In genomic region chr15:100125245-100125644, GRCm38 (mm10) we compare ENCODE assay signal across 12 mouse cellular contexts.
DNase-seq lines count a peak whose midpoint lies in the region; ATAC-seq and TF ChIP-seq lines count a peak whose summit lies in the region.
"Had no signal": no experiment of that assay in that cellular context is flagged by ENCODE, and none has a peak within 500 bp of the region (broad histone marks: within the 10 kb centered on the region; RNA-seq: fewer than 3 reads in every experiment).

No protein-coding gene starts in this region.

- H3K4me3 ChIP-seq in MEL (ENCODE audit: control insufficient read depth in 1 of 2, insufficient read depth in 1 of 2, low read depth in 2 of 2, low read length in 2 of 2), result no peak overlapping the region
- H3K4me3 ChIP-seq in heart, embryonic 14.5 days (ENCODE audit: control insufficient read depth in 1 of 2, insufficient read depth in 1 of 2, low read depth in 1 of 2, low read length in 2 of 2), result no peak overlapping the region
- no peak overlapping the region for H3K4me3 ChIP-seq in lung, embryonic 14.5 days (ENCODE audit: low read depth, low read length)

- TF ChIP-seq RAD21 in MEL (IDR thresholded peaks at IDR 0.05; ENCODE audit: low read depth, low read length), result no peak

- no peaks in the 10 kb centered on the region for H3K27me3 ChIP-seq in MEL (ENCODE audit: control insufficient read depth in 1 of 2, insufficient read depth in 2 of 2, low read length in 2 of 2)
- H3K27me3 ChIP-seq in heart, embryonic 14.5 days (ENCODE audit: control insufficient read depth, insufficient read depth, low read length), result no peaks in the 10 kb centered on the region
- no peaks in the 10 kb centered on the region for H3K27me3 ChIP-seq in lung, embryonic 14.5 days (ENCODE audit: insufficient read depth, low read length)

- WGBS in heart, embryonic 14.5 days, result 70% methylated on average over 6 of the region's 6 CpGs
- 71% methylated on average over 6 of the region's 6 CpGs for WGBS in lung, embryonic 14.5 days

- peaks cover 8 to 19% of the 10 kb centered on the region in 2 experiments for H3K4me1 ChIP-seq in MEL (ENCODE audit: control insufficient read depth in 1 of 2, insufficient read depth in 2 of 2, low read length in 2 of 2)
- peaks cover 27 to 58% of the 10 kb centered on the region in 2 experiments for H3K4me1 ChIP-seq in heart, embryonic 14.5 days (ENCODE audit: control insufficient read depth in 2 of 2, insufficient read depth in 2 of 2, low read length in 2 of 2)
- no peaks in the 10 kb centered on the region for H3K4me1 ChIP-seq in lung, embryonic 14.5 days (ENCODE audit: insufficient read depth)

- H3K4me2 ChIP-seq in heart, embryonic 14.5 days (ENCODE audit: low read length), result no peak overlapping the region
- no peak overlapping the region for H3K4me2 ChIP-seq in lung, embryonic 14.5 days

- no peak overlapping the region for H3K9ac ChIP-seq in MEL (ENCODE audit: control insufficient read depth, low read depth, low read length, poor library complexity, severe bottlenecking)
- H3K9ac ChIP-seq in heart, embryonic 14.5 days (ENCODE audit: low read length), result no peak overlapping the region
- H3K9ac ChIP-seq in lung, embryonic 14.5 days, result no peak overlapping the region

- H3K79me2 ChIP-seq in MEL (ENCODE audit: control insufficient read depth, insufficient read depth, low read length, poor library complexity), result no peaks in the 10 kb centered on the region

- H3K27ac ChIP-seq in MEL (ENCODE audit: control insufficient read depth, low read depth, low read length), result no peak overlapping the region
- H3K27ac ChIP-seq in heart, embryonic 14.5 days (replicated peaks in 1 of 2; ENCODE audit: control insufficient read depth in 1 of 2, insufficient read depth in 1 of 2, low read depth in 2 of 2, low read length in 2 of 2), result peak overlapping the region; percentile 8 to 51; a peak in 3 of 4 replicates
- no peak overlapping the region for H3K27ac ChIP-seq in lung, embryonic 14.5 days (ENCODE audit: low read depth)
- H3K27ac ChIP-seq: hindbrain, postnatal 0 days had no signal

- no peaks in the 10 kb centered on the region for H3K9me3 ChIP-seq in MEL (replicated peaks; ENCODE audit: insufficient read depth, low read length)
- no peaks in the 10 kb centered on the region for H3K9me3 ChIP-seq in heart, embryonic 14.5 days (ENCODE audit: control insufficient read depth, low read length)
- H3K9me3 ChIP-seq in lung, embryonic 14.5 days (ENCODE audit: low read depth, low read length), result no peaks in the 10 kb centered on the region

- ATAC-seq in heart, embryonic 14.5 days (ENCODE audit: insufficient number of reproducible peaks, insufficient read depth, low FRiP score, low read depth), result no peak
- no peak for ATAC-seq in lung, embryonic 14.5 days (ENCODE audit: insufficient read depth)
- ATAC-seq: hindbrain, postnatal 0 days had no signal

- no peak for TF ChIP-seq POLR2A in MEL (IDR thresholded peaks at IDR 0.05; ENCODE audit: control insufficient read depth in 1 of 2, insufficient read depth in 1 of 2, low read depth in 1 of 2, low read length in 2 of 2, poor library complexity in 1 of 2)

- no peak for TF ChIP-seq EP300 in MEL (IDR thresholded peaks at IDR 0.05; ENCODE audit: low read depth in 1 of 2, low read length in 2 of 2)

- peak; percentile 20 for DNase-seq in kidney, adult 11 months
- no peak for DNase-seq in kidney, postnatal 4 days
- DNase-seq in MEL (ENCODE audit: low read depth, low spot score) (no peak), adipocyte (ENCODE audit: low spot score) (no peak)
- DNase-seq in lung, embryonic 14.5 days, result peak; percentile 17
- no peak for DNase-seq in T-cell, adult 2 months (ENCODE audit: low spot score)
- DNase-seq in gastrocnemius, adult 8-10 months (ENCODE audit: low spot score in 2 of 2), result no peak
- DNase-seq: embryo, embryonic 11 days; layer of hippocampus, postnatal 36 days; thymus, adult 2 months had no signal

- H3K36me3 ChIP-seq in MEL (ENCODE audit: control insufficient read depth in 1 of 2, insufficient read depth in 2 of 2, low read length in 2 of 2), result peaks cover 0 to 11% of the 10 kb centered on the region in 2 experiments; a peak in 2 of 4 replicates
- no peaks in the 10 kb centered on the region for H3K36me3 ChIP-seq in heart, embryonic 14.5 days (ENCODE audit: control insufficient read depth, insufficient read depth, low read length)
- H3K36me3 ChIP-seq in lung, embryonic 14.5 days (ENCODE audit: insufficient read depth), result 0 out of 2 replicates have a peak, but pooled peaks cover 4% of the 10 kb centered on the region

- no peak for TF ChIP-seq CTCF in MEL (IDR thresholded peaks at IDR 0.05 in 2 of 3, conservative IDR thresholded peaks at IDR 0.05 in 1 of 3; ENCODE audit: control insufficient read depth in 1 of 3, insufficient read depth in 1 of 3, low read depth in 2 of 3, low read length in 3 of 3, poor library complexity in 1 of 3, severe bottlenecking in 1 of 3)
- no peak for TF ChIP-seq CTCF in lung, embryonic 14.5 days (IDR thresholded peaks at IDR 0.05; ENCODE audit: low read depth)

TF ChIP-seq in MEL, 35 proteins besides CTCF, POLR2A, EP300 and RAD21:
- TF ChIP-seq BHLHE40 (IDR thresholded peaks at IDR 0.05; ENCODE audit: borderline replicate concordance, low read depth, low read length), result no peak
- peak; percentile 36; the same call in 1 of the 2 replicates for TF ChIP-seq GATA1 (IDR thresholded peaks at IDR 0.05; ENCODE audit: low read depth, low read length)

Comparison
In these comparisons a context has a peak if more than half of its experiments do, and no peak if none do; other contexts are left out.
1. DNase-seq: peak in kidney, adult 11 months (single experiment) and lung, embryonic 14.5 days (single experiment); none in kidney, postnatal 4 days (0 of 2), MEL (single experiment), T-cell, adult 2 months (single experiment), gastrocnemius, adult 8-10 months (0 of 2) and adipocyte (single experiment).
2. H3K27ac ChIP-seq: peak in heart, embryonic 14.5 days (2 of 2); none in MEL (single experiment) and lung, embryonic 14.5 days (single experiment).